Mouse (Mus musculus): ENCODE data around the gene Olfr1404.
"Not testable (repeated sequence)": the region's sequence is repeated elsewhere in the genome, so short reads cannot be mapped to it uniquely, and the experiment has no call there.

Gene Olfr1404

GRCm38 (mm10) chr1:173212092-173212491 lies at the start of gene Olfr1404:
Gene Olfr1404, plus strand, starts transcription at chr1:173212392.
- no peak for DNase-seq

GRCm38 (mm10) chr1:173174154-173174842 lies 37.9 kb upstream of the Olfr1404 start:
- no peak for DNase-seq

- no peak for DNase-seq
Observed at GRCm38 (mm10) chr1:173190540-173190939, 21.7 kb upstream of the Olfr1404 start, which contains the start of gene Olfr1406. Gene Olfr1406, minus strand, starts transcription at chr1:173190640.

GRCm38 (mm10) chr1:173192059-173192458 lies 20.1 kb upstream of the Olfr1404 start:
- no peak for DNase-seq

GRCm38 (mm10) chr1:173196359-173196758 lies 15.8 kb upstream of the Olfr1404 start:
- DNase-seq: no peak

- no peak for DNase-seq
Observed at GRCm38 (mm10) chr1:173197508-173197907, 14.7 kb upstream of the Olfr1404 start, which contains the start of gene Olfr218. Gene Olfr218, plus strand, starts transcription at chr1:173197808.

GRCm38 (mm10) chr1:173216481-173216880 lies 4.3 kb downstream of the Olfr1404 start:
- DNase-seq: no peak

- DNase-seq: no peak
Observed at GRCm38 (mm10) chr1:173227081-173227480, 14.9 kb downstream of the Olfr1404 start, which contains the start of gene Fcer1a. Gene Fcer1a, minus strand, starts transcription at chr1:173227214.

- not testable (repeated sequence) for DNase-seq
Observed at GRCm38 (mm10) chr1:173237004-173237403, 24.8 kb downstream of the Olfr1404 start.

GRCm38 (mm10) chr1:173249888-173250287 lies 37.7 kb downstream of the Olfr1404 start:
- DNase-seq: no peak

- no peak for DNase-seq
Observed at GRCm38 (mm10) chr1:173265701-173266100, 53.5 kb downstream of the Olfr1404 start, which contains the start of gene Olfr418. Gene Olfr418, plus strand, starts transcription at chr1:173266001.

Data from kidney, adult 8-10 months (tissue).